Mouse (Mus musculus) midbrain, embryonic 16.5 days (tissue): ENCODE data around the gene Cmtm3. TPM values are rescaled to one million over a fixed set of nuclear protein-coding genes. Genes with fewer than 3 reads are reported as not detected.
"Not testable (repeated sequence)": the region's sequence is repeated elsewhere in the genome, so short reads cannot be mapped to it uniquely, and the experiment has no call there.

Experiments used
- ATAC-seq: fragments of 200-750 bp; cut with Nextera tagmentation; 2 replicates; pipeline ENCODE4 v1.8.0; 2017; ENCODE audit warnings: moderate TSS enrichment
- H3K27ac ChIP-seq: fragments of 300-500 bp; sonication (generic); 2 replicates; pipeline ENCODE4 v1.5.1; 2014; ENCODE audit warnings: mild to moderate bottlenecking, low read length, mixed read lengths
- H3K27me3 ChIP-seq: fragments of 300-500 bp; sonication (generic); 2 replicates; pipeline ENCODE4 v1.6.1; 2014; ENCODE audit warnings: low read depth, low read length, mixed read lengths; ENCODE audit not compliant: control insufficient read depth, insufficient read depth
- H3K36me3 ChIP-seq: fragments of 300-500 bp; sonication (generic); 2 replicates; pipeline ENCODE4 v1.6.1; 2014; ENCODE audit warnings: mild to moderate bottlenecking, low read length, moderate library complexity, mixed read lengths; ENCODE audit not compliant: control insufficient read depth, insufficient read depth
- H3K4me1 ChIP-seq: fragments of 300-500 bp; sonication (generic); 2 replicates; pipeline ENCODE4 v1.6.1; 2014; ENCODE audit warnings: mild to moderate bottlenecking, low read length, mixed read lengths; ENCODE audit not compliant: control insufficient read depth, insufficient read depth
- H3K4me2 ChIP-seq: fragments of 300-500 bp; sonication (generic); 2 replicates; pipeline ENCODE4 v1.6.1; 2014; ENCODE audit warnings: mild to moderate bottlenecking, low read length, mixed read lengths
- H3K4me3 ChIP-seq: fragments of 300-500 bp; sonication (generic); 2 replicates; pipeline ENCODE4 v1.5.1; 2014; ENCODE audit warnings: low read depth, mild to moderate bottlenecking, low read length, moderate library complexity, mixed read lengths
- H3K9ac ChIP-seq: fragments of 300-500 bp; sonication (generic); 2 replicates; pipeline ENCODE4 v1.6.1; 2014; ENCODE audit warnings: low read depth, low read length, mixed read lengths
- H3K9me3 ChIP-seq: fragments of 300-500 bp; sonication (generic); replicated peaks from 2 replicates; pipeline ENCODE4 v1.6.1; 2014; ENCODE audit warnings: mild to moderate bottlenecking, low read length, mixed read lengths; ENCODE audit not compliant: control insufficient read depth, poor library complexity, severe bottlenecking
- WGBS: fragments of 180-500 bp; shearing (Covaris S2); extraction: QIAGEN DNeasy Blood & Tissue Kit; methylation state at CpG from one replicate; pipeline ENCODE4 v1.1.7; 2014; 5-methylcytosine and 5-hydroxymethylcytosine counted together
- polyA plus RNA-seq: library from polyadenylated mRNA; unstranded; fragments of >200 nt; fragmentation: Nextera tagmentation; extraction: Ambion mirVana; gene quantifications from 2 replicates; pipeline ENCODE4 v1.2.1, GENCODE M21; 2015

Gene Cmtm3
- 33.7 and 37.0 TPM in 2 replicates for polyA plus RNA-seq

GRCm38 (mm10) chr8:104339229-104339982, at the start of gene Cmtm3:
TSS of gene Cmtm3 (plus strand) at chr8:104339410.
- 17% methylated on average over 16 of the region's 18 CpGs for WGBS
- H3K4me1 ChIP-seq: peaks cover 8% of the 10 kb centered on the region
- no peak; the same call in 1 of the 2 replicates for ATAC-seq
- H3K4me3 ChIP-seq: peak within 1 kb of the TSS; percentile 56
- peak within 1 kb of the TSS; percentile 73 for H3K9ac ChIP-seq
- no peaks in the 10 kb centered on the region for H3K27me3 ChIP-seq
- peak within 1 kb of the TSS; percentile 86 for H3K4me2 ChIP-seq
- no peak within 1 kb of the TSS for H3K27ac ChIP-seq
- no peaks in the 10 kb centered on the region for H3K9me3 ChIP-seq
- H3K36me3 ChIP-seq: no peaks in the 10 kb centered on the region

- not testable (repeated sequence) for H3K36me3 ChIP-seq, H3K27ac ChIP-seq, H3K4me1 ChIP-seq, H3K9ac ChIP-seq, H3K27me3 ChIP-seq, ATAC-seq, H3K4me3 ChIP-seq, H3K4me2 ChIP-seq, H3K9me3 ChIP-seq
- WGBS: 95% methylated on average over 11 of the region's 12 CpGs
Observed at GRCm38 (mm10) chr8:104293081-104293480, 46.1 kb upstream of the Cmtm3 start, which contains the start of gene Cmtm2a. TSS of gene Cmtm2a (minus strand) at chr8:104293181.

GRCm38 (mm10) chr8:104294396-104294795, 44.8 kb upstream of the Cmtm3 start:
- ATAC-seq: no peak
- no peaks in the 10 kb centered on the region for H3K9me3 ChIP-seq
- no peaks in the 10 kb centered on the region for H3K4me1 ChIP-seq
- H3K36me3 ChIP-seq: no peaks in the 10 kb centered on the region
- no peak overlapping the region for H3K4me2 ChIP-seq
- H3K4me3 ChIP-seq: no peak overlapping the region
- H3K27ac ChIP-seq: no peak overlapping the region
- H3K9ac ChIP-seq: no peak overlapping the region
- H3K27me3 ChIP-seq: no peaks in the 10 kb centered on the region
- WGBS: 92% methylated on average over 1 of the region's 1 CpGs

- 0 out of 2 replicates have a peak, but pooled peaks have one; percentile 70 for ATAC-seq
- H3K36me3 ChIP-seq, H3K4me1 ChIP-seq, H3K27me3 ChIP-seq, H3K9ac ChIP-seq, H3K9me3 ChIP-seq, H3K4me3 ChIP-seq, H3K4me2 ChIP-seq, H3K27ac ChIP-seq: not testable (repeated sequence)
- 2% methylated on average over 3 of the region's 3 CpGs for whole genome bisulfite sequencing
Observed at GRCm38 (mm10) chr8:104301577-104301976, 37.6 kb upstream of the Cmtm3 start.

GRCm38 (mm10) chr8:104302536-104302935, 36.7 kb upstream of the Cmtm3 start:
- not testable (repeated sequence) for H3K27ac ChIP-seq, ATAC-seq, H3K9ac ChIP-seq, H3K27me3 ChIP-seq, H3K4me1 ChIP-seq, H3K4me2 ChIP-seq, H3K4me3 ChIP-seq, H3K9me3 ChIP-seq, H3K36me3 ChIP-seq
- WGBS: 96% methylated on average over 4 of the region's 4 CpGs

GRCm38 (mm10) chr8:104304962-104305361, 34.2 kb upstream of the Cmtm3 start:
- no peaks in the 10 kb centered on the region for H3K9me3 ChIP-seq

GRCm38 (mm10) chr8:104308341-104308740, 30.9 kb upstream of the Cmtm3 start:
- not testable (repeated sequence) for H3K27ac ChIP-seq, ATAC-seq

More at GRCm38 (mm10) chr8:104304962-104305361, 34.2 kb upstream of the Cmtm3 start:
- Histone ChIP-seq H3K9ac (no peak overlapping the region), H3K36me3 (no peaks in the 10 kb centered on the region), H3K27ac (no peak overlapping the region), H3K4me2 (no peak overlapping the region), H3K4me3 (no peak overlapping the region), H3K27me3 (no peaks in the 10 kb centered on the region), H3K4me1 (peaks cover 5% of the 10 kb centered on the region)
- ATAC-seq: no peak
- 93% methylated on average over 11 of the region's 11 CpGs for WGBS

GRCm38 (mm10) chr8:104309441-104310155, 29.6 kb upstream of the Cmtm3 start, which contains the start of the genes Gm45711 and Cmtm1:
TSS of gene Gm45711 (minus strand) at chr8:104310081.
TSS of gene Cmtm1 (minus strand) at chr8:104310145.
- H3K9me3 ChIP-seq, H3K4me3 ChIP-seq, H3K4me2 ChIP-seq, H3K27me3 ChIP-seq, H3K36me3 ChIP-seq, H3K27ac ChIP-seq, H3K9ac ChIP-seq, ATAC-seq, H3K4me1 ChIP-seq: not testable (repeated sequence)
- 88% methylated on average over 34 of the region's 36 CpGs for WGBS

More at GRCm38 (mm10) chr8:104308341-104308740, 30.9 kb upstream of the Cmtm3 start:
- H3K9me3 ChIP-seq, H3K27me3 ChIP-seq, H3K4me2 ChIP-seq, H3K4me3 ChIP-seq, H3K4me1 ChIP-seq, H3K9ac ChIP-seq, H3K36me3 ChIP-seq: not testable (repeated sequence)
- 76% methylated on average over 6 of the region's 6 CpGs for WGBS

GRCm38 (mm10) chr8:104312023-104312422, 27.2 kb upstream of the Cmtm3 start:
- not testable (repeated sequence) for H3K4me1 ChIP-seq, H3K4me2 ChIP-seq, H3K4me3 ChIP-seq, H3K27ac ChIP-seq, H3K36me3 ChIP-seq, ATAC-seq, H3K27me3 ChIP-seq, H3K9ac ChIP-seq, H3K9me3 ChIP-seq
- 95% methylated on average over 3 of the region's 3 CpGs for WGBS
